Mouse (Mus musculus) layer of hippocampus, adult 2 months (tissue): Measurements from ENCODE around the gene Kcna7. TPM values are rescaled to one million over a fixed set of nuclear protein-coding genes. Genes with fewer than 3 reads are reported as not detected.

Experiments
- DNase-seq, 2 experiments: peaks; one replicate each; pipeline ENCODE4 v3.0.0; 2022; ENCODE audit warnings: low spot score in 2 of 2
- H3K27ac ChIP-seq: fragments of 200-600 bp; 2 replicates; pipeline ENCODE4 v1.8.1; 2022
- H3K4me3 ChIP-seq: fragments of 200-600 bp; 2 replicates; pipeline ENCODE4 v1.8.1; 2022; ENCODE audit warnings: mild to moderate bottlenecking
- CTCF ChIP-seq: fragments of 200-600 bp; conservative IDR thresholded peaks from 2 replicates; pipeline ENCODE4 v1.8.1; 2022; ENCODE audit warnings: antibody characterized with exemption, mild to moderate bottlenecking, moderate library complexity
- total RNA-seq, 2 experiments: library from RNA; stranded (reverse); gene quantifications; 2 replicates each; pipeline ENCODE4 v1.2.3; 2021

Kcna7 gene
- total RNA-seq, 2 experiments from 2014 or later, result not detected

- TF ChIP-seq CTCF, result peak; percentile 75
- DNase-seq, result peak in 1 of 2 experiments; percentile 28
- H3K27ac ChIP-seq, result no peak overlapping the region
- H3K4me3 ChIP-seq, result no peak overlapping the region
These were observed 1.8 kb upstream of the Kcna7 start for GRCm38 (mm10) chr7:45403532-45404261.

- no peak overlapping the region for H3K27ac ChIP-seq
- DNase-seq, result no peak
- TF ChIP-seq CTCF, result peak; percentile 47
- peak overlapping the region; percentile 18; the same call in 1 of the 2 replicates for H3K4me3 ChIP-seq
These were observed 1.0 kb downstream of the Kcna7 start for GRCm38 (mm10) chr7:45406157-45407156.

- no peak for DNase-seq
- Histone ChIP-seq H3K27ac (no peak overlapping the region), H3K4me3 (no peak overlapping the region)
- no peak for TF ChIP-seq CTCF
These were observed 2.4 kb downstream of the Kcna7 start for GRCm38 (mm10) chr7:45407836-45408235.

DNA sequence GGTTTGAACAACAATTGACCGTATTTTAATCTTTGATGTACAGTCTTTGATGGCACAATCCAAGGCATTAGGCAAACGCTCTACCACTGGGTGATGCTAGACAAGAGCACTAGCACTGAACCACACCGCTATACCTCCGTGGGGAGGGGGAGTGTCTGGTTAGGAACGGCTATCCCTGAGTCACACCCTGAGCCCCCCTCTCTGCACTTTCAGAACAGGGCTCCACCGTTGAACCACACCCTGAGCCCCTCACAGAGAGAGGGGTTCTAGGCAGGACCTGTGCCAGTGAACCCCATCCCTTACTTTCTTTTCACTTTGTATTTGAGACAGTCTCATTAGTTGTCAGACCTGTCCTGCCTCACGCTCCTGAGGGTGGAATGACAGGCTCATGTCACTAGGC, 2.9 kb downstream of the Kcna7 start:
- no peak for TF ChIP-seq CTCF
- no peak overlapping the region for H3K27ac ChIP-seq
- DNase-seq, result no peak
- H3K4me3 ChIP-seq, result no peak overlapping the region

DNA sequence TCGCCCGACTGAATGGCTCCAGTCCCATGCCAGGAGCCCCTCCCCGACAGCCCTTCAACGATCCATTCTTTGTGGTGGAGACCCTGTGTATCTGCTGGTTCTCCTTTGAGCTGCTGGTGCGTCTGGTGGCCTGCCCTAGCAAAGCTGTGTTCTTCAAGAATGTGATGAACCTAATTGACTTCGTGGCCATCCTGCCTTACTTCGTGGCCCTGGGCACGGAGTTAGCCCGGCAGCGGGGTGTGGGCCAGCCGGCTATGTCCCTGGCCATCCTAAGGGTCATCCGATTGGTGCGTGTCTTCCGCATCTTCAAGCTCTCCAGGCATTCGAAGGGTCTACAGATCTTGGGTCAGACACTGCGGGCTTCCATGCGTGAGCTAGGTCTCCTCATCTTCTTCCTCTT, 3.5 kb downstream of the Kcna7 start:
- TF ChIP-seq CTCF, result no peak
- Histone ChIP-seq H3K27ac (no peak overlapping the region), H3K4me3 (no peak overlapping the region)
- no peak for DNase-seq

DNA sequence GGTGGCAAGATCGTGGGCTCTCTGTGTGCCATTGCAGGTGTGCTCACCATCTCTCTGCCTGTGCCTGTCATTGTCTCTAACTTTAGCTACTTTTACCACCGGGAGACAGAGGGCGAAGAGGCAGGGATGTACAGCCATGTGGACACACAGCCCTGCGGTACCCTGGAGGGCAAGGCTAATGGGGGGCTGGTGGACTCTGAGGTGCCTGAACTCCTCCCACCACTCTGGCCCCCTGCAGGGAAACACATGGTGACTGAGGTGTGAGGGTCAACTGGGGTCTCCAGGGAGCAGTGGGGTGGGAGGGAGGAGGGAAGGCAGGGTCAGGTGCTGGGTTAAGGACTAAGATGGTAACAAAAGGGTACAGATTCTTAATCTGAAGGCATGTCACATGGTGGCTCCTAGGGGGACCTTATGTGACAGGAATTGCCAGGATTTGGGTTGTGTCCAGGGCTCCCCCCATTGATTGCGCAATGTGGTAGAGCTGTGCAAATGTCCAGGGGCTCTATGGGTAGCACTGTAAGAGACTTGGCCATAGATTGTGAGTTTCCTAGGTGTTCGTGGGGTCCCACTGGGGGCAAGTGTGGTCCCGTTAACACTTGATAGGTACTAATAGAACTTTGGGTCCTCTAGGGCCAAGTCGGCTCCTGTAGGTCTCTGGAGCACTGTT, 4.2 kb downstream of the Kcna7 start:
- Histone ChIP-seq H3K4me3 (no peak overlapping the region), H3K27ac (no peak overlapping the region)
- no peak for TF ChIP-seq CTCF
- DNase-seq, result no peak

GRCm38 (mm10) chr7:45412421-45412820, 7.0 kb downstream of the Kcna7 start:
- no peak for TF ChIP-seq CTCF
- no peak for DNase-seq

DNA sequence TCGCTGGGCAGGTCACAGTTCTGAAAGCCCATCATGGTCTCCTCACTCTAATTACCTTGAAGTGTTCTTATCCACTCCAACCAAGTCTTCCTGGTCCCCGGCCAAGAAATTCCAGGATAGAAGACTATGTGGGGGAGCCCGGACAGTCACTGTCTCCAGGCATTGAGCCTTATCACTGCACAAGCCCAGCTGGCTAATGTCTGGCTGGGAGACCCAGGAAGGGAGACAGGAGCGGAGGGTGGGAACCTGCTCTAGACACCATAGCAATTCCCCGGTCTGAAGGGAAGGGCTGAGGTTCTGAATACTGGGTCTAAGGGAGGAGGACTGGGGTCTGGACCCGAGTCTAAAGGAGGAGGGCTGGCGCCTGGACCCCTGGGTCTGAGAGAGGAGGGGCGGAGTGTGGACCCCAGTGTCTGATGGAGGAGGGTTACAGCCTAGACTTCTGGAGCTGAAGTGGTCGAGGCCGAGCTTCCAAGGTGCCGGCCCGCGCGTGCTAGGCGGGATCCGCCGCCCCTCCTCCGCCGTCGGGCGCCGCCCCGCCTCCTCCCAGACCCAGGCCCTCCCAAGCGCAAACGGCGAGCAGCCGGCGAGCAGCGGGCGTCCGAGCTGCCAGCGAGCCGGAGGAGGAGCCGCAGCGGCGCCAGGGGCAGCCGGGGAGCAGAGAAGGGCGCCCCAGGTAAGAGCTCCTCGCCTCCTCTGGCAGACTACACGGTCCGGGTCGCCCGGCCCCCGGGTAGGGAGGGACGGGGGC, 7.8 kb downstream of the Kcna7 start, which contains the start of gene Ntf5:
TSS of gene Ntf5 (plus strand) at position 583 of the 751 bp plus-strand sequence.
- no peak for DNase-seq
- no peak for TF ChIP-seq CTCF
- Histone ChIP-seq H3K4me3 (peak within 1 kb of the TSS; percentile 50), H3K27ac (no peak within 1 kb of the TSS)

More at GRCm38 (mm10) chr7:45412421-45412820, 7.0 kb downstream of the Kcna7 start:
- no peak overlapping the region for H3K4me3 ChIP-seq
- no peak overlapping the region for H3K27ac ChIP-seq

- no peak for DNase-seq
- peak overlapping the region; percentile 50 for H3K4me3 ChIP-seq
- no peak overlapping the region for H3K27ac ChIP-seq
- no peak for TF ChIP-seq CTCF
These were observed 8.6 kb downstream of the Kcna7 start for GRCm38 (mm10) chr7:45413864-45414739.

GRCm38 (mm10) chr7:45414740-45415224, 9.3 kb downstream of the Kcna7 start:
- DNase-seq, result no peak
- Histone ChIP-seq H3K4me3 (no peak overlapping the region), H3K27ac (no peak overlapping the region)
- TF ChIP-seq CTCF, result no peak

GRCm38 (mm10) chr7:45415636-45416035, 10.2 kb downstream of the Kcna7 start:
- Histone ChIP-seq H3K4me3 (peak overlapping the region; percentile 41), H3K27ac (no peak overlapping the region)
- no peak for DNase-seq
- TF ChIP-seq CTCF, result no peak
